Mouse (Mus musculus) neural tube, embryonic 12.5 days (tissue): ENCODE results near the gene Dap. TPM values are rescaled to one million over a fixed set of nuclear protein-coding genes. Genes with fewer than 3 reads are reported as not detected.
A peak's percentile ranks its signal among the peaks of the same experiment; 100 is the strongest.

Experiments used
- ATAC-seq: fragments of 200-750 bp; cut with Nextera tagmentation; 2 replicates; pipeline ENCODE4 v1.8.0; 2017; ENCODE audit warnings: low read depth, mild to moderate bottlenecking, moderate TSS enrichment, moderate library complexity; ENCODE audit not compliant: low FRiP score
- H3K27ac ChIP-seq: fragments of 300-500 bp; sonication (generic); 2 replicates; pipeline ENCODE4 v1.5.1; 2016
- H3K27me3 ChIP-seq: fragments of 300-500 bp; sonication (generic); replicated peaks from 2 replicates; pipeline ENCODE4 v1.6.1; 2016; ENCODE audit warnings: mild to moderate bottlenecking
- H3K36me3 ChIP-seq: fragments of 300-500 bp; sonication (generic); 2 replicates; pipeline ENCODE4 v1.6.1; 2016; ENCODE audit warnings: mild to moderate bottlenecking
- H3K4me1 ChIP-seq: fragments of 300-500 bp; sonication (generic); 2 replicates; pipeline ENCODE4 v1.6.1; 2016
- H3K4me2 ChIP-seq: fragments of 300-500 bp; sonication (generic); replicated peaks from 2 replicates; pipeline ENCODE4 v1.6.1; 2016; ENCODE audit warnings: mild to moderate bottlenecking
- H3K4me3 ChIP-seq: fragments of 300-500 bp; sonication (generic); 2 replicates; pipeline ENCODE4 v1.5.1; 2016
- H3K9ac ChIP-seq: fragments of 300-500 bp; sonication (generic); 2 replicates; pipeline ENCODE4 v1.6.1; 2016; ENCODE audit warnings: mild to moderate bottlenecking
- H3K9me3 ChIP-seq: fragments of 300-500 bp; sonication (generic); 2 replicates; pipeline ENCODE4 v1.6.1; 2016; ENCODE audit warnings: mild to moderate bottlenecking
- WGBS: fragments of 180-500 bp; shearing (Covaris S2); methylation state at CpG from one replicate; pipeline ENCODE4 v1.1.7; 2016; 5-methylcytosine and 5-hydroxymethylcytosine counted together
- polyA plus RNA-seq: library from polyadenylated mRNA; unstranded; fragments of >200 nt; fragmentation: Nextera tagmentation; extraction: Ambion mirVana; gene quantifications from 2 replicates; pipeline ENCODE4 v1.2.1, GENCODE M21; 2016

The Dap gene
- polyA plus RNA-seq, 1 experiment from 2014 or later = 44.0 TPM

GRCm38 (mm10) chr15:31294311-31294710 lies 70.2 kb downstream of the Dap start:
- Histone ChIP-seq H3K4me2 (no peak overlapping the region), H3K36me3 (no peaks in the 10 kb centered on the region), H3K9ac (no peak overlapping the region), H3K27me3 (peaks cover 30% of the 10 kb centered on the region), H3K9me3 (no peaks in the 10 kb centered on the region), H3K4me1 (peaks cover 17% of the 10 kb centered on the region), H3K4me3 (no peak overlapping the region), H3K27ac (no peak overlapping the region)
- WGBS = 8% methylated on average over 2 of the region's 2 CpGs
- ATAC-seq = no peak

- Histone ChIP-seq H3K4me2 (peak overlapping the region; percentile 60), H3K9ac (peak overlapping the region; percentile 26; the same call in 1 of the 2 replicates), H3K4me1 (peaks cover 20% of the 10 kb centered on the region), H3K9me3 (no peaks in the 10 kb centered on the region), H3K4me3 (peak overlapping the region; percentile 27), H3K27ac (no peak overlapping the region), H3K27me3 (peaks cover 30% of the 10 kb centered on the region), H3K36me3 (no peaks in the 10 kb centered on the region)
- WGBS = 8% methylated on average over 40 of the region's 40 CpGs
- ATAC-seq = peak; percentile 21
Measured at GRCm38 (mm10) chr15:31296882-31297776, 73.0 kb downstream of the Dap start.

GRCm38 (mm10) chr15:31297777-31298137 lies 73.6 kb downstream of the Dap start:
- Histone ChIP-seq H3K9me3 (no peaks in the 10 kb centered on the region), H3K27me3 (peaks cover 30% of the 10 kb centered on the region), H3K9ac (no peak overlapping the region), H3K4me3 (peak overlapping the region; percentile 27; the same call in 1 of the 2 replicates), H3K4me1 (peaks cover 20% of the 10 kb centered on the region), H3K36me3 (no peaks in the 10 kb centered on the region), H3K4me2 (peak overlapping the region; percentile 60), H3K27ac (no peak overlapping the region)
- WGBS = 17% methylated on average over 13 of the region's 13 CpGs
- ATAC-seq = peak; percentile 23; the same call in 1 of the 2 replicates

GRCm38 (mm10) chr15:31299258-31299917 lies 75.3 kb downstream of the Dap start:
- H3K9ac ChIP-seq = no peak overlapping the region
- peaks cover 18% of the 10 kb centered on the region for H3K4me1 ChIP-seq
- H3K4me2 ChIP-seq = no peak overlapping the region
- H3K36me3 ChIP-seq = no peaks in the 10 kb centered on the region
- peaks cover 30% of the 10 kb centered on the region for H3K27me3 ChIP-seq
- H3K9me3 ChIP-seq = no peaks in the 10 kb centered on the region
- ATAC-seq = peak; percentile 57; the same call in 1 of the 2 replicates
- no peak overlapping the region for H3K27ac ChIP-seq
- H3K4me3 ChIP-seq = no peak overlapping the region
- WGBS = 56% methylated on average over 6 of the region's 6 CpGs

GRCm38 (mm10) chr15:31302293-31302990 lies 78.3 kb downstream of the Dap start:
- Histone ChIP-seq H3K4me1 (peaks cover 9% of the 10 kb centered on the region), H3K27ac (no peak overlapping the region), H3K27me3 (peaks cover 13% of the 10 kb centered on the region), H3K4me3 (no peak overlapping the region), H3K4me2 (no peak overlapping the region), H3K9ac (no peak overlapping the region), H3K9me3 (no peaks in the 10 kb centered on the region), H3K36me3 (no peaks in the 10 kb centered on the region)
- ATAC-seq = no peak
- 74% methylated on average over 12 of the region's 12 CpGs for WGBS

- Histone ChIP-seq H3K9me3 (no peaks in the 10 kb centered on the region), H3K4me3 (no peak overlapping the region), H3K36me3 (no peaks in the 10 kb centered on the region), H3K9ac (no peak overlapping the region), H3K27me3 (no peaks in the 10 kb centered on the region), H3K4me1 (peaks cover 4% of the 10 kb centered on the region; the same call in 1 of the 2 replicates), H3K4me2 (no peak overlapping the region), H3K27ac (no peak overlapping the region)
- 84% methylated on average over 3 of the region's 3 CpGs for WGBS
- no peak for ATAC-seq
Measured at GRCm38 (mm10) chr15:31304302-31304701, 80.2 kb downstream of the Dap start.

- H3K4me1 ChIP-seq = no peaks in the 10 kb centered on the region
- no peaks in the 10 kb centered on the region for H3K27me3 ChIP-seq
- no peak overlapping the region for H3K9ac ChIP-seq
- no peak overlapping the region for H3K27ac ChIP-seq
- no peaks in the 10 kb centered on the region for H3K9me3 ChIP-seq
- H3K4me3 ChIP-seq = no peak overlapping the region
- ATAC-seq = no peak
- WGBS = 55% methylated on average over 6 of the region's 6 CpGs
- H3K4me2 ChIP-seq = no peak overlapping the region
- no peaks in the 10 kb centered on the region for H3K36me3 ChIP-seq
Measured at GRCm38 (mm10) chr15:31305181-31305580, 81.1 kb downstream of the Dap start.

- Histone ChIP-seq H3K4me3 (no peak overlapping the region), H3K9me3 (no peaks in the 10 kb centered on the region), H3K36me3 (no peaks in the 10 kb centered on the region), H3K27me3 (no peaks in the 10 kb centered on the region), H3K4me1 (no peaks in the 10 kb centered on the region), H3K9ac (no peak overlapping the region), H3K4me2 (no peak overlapping the region), H3K27ac (no peak overlapping the region)
- no peak for ATAC-seq
- WGBS = 79% methylated on average over 4 of the region's 4 CpGs
Measured at GRCm38 (mm10) chr15:31306726-31307125, 82.6 kb downstream of the Dap start.

GRCm38 (mm10) chr15:31309526-31309925 lies 85.4 kb downstream of the Dap start:
- no peak overlapping the region for H3K27ac ChIP-seq
- no peak for ATAC-seq
- 67% methylated on average over 15 of the region's 15 CpGs for WGBS

GRCm38 (mm10) chr15:31312001-31312400 lies 87.9 kb downstream of the Dap start:
- 86% methylated on average over 2 of the region's 2 CpGs for WGBS
- H3K4me1 ChIP-seq = no peaks in the 10 kb centered on the region
- no peaks in the 10 kb centered on the region for H3K9me3 ChIP-seq
- H3K27ac ChIP-seq = no peak overlapping the region
- no peak overlapping the region for H3K4me3 ChIP-seq
- no peaks in the 10 kb centered on the region for H3K27me3 ChIP-seq
- H3K4me2 ChIP-seq = no peak overlapping the region
- H3K36me3 ChIP-seq = no peaks in the 10 kb centered on the region
- no peak for ATAC-seq
- H3K9ac ChIP-seq = no peak overlapping the region

More at GRCm38 (mm10) chr15:31309526-31309925, 85.4 kb downstream of the Dap start:
- Histone ChIP-seq H3K36me3 (no peaks in the 10 kb centered on the region), H3K9me3 (no peaks in the 10 kb centered on the region), H3K27me3 (no peaks in the 10 kb centered on the region), H3K4me1 (no peaks in the 10 kb centered on the region), H3K4me2 (no peak overlapping the region), H3K4me3 (no peak overlapping the region), H3K9ac (no peak overlapping the region)

- ATAC-seq = peak; percentile 77
- H3K4me1 ChIP-seq = 0 out of 2 replicates have a peak, but pooled peaks cover 3% of the 10 kb centered on the region
- no peak overlapping the region for H3K9ac ChIP-seq
- WGBS = 3% methylated on average over 5 of the region's 5 CpGs
- no peaks in the 10 kb centered on the region for H3K9me3 ChIP-seq
- H3K27ac ChIP-seq = no peak overlapping the region
- H3K36me3 ChIP-seq = no peaks in the 10 kb centered on the region
- no peak overlapping the region for H3K4me3 ChIP-seq
- no peaks in the 10 kb centered on the region for H3K27me3 ChIP-seq
- no peak overlapping the region for H3K4me2 ChIP-seq
Measured at GRCm38 (mm10) chr15:31315630-31316231, 91.6 kb downstream of the Dap start.
